Mouse (Mus musculus) colon, adult 2 months (tissue): ENCODE data around the gene Col8a2. TPM values are rescaled to one million over a fixed set of nuclear protein-coding genes. Genes with fewer than 3 reads are reported as not detected.

ENCODE experiments used
- polyA plus RNA-seq: library from polyadenylated mRNA; depleted of rRNA; stranded (reverse); fragments of >200 nt; gene quantifications from 2 replicates; pipeline ENCODE4 v1.2.3, GENCODE M21; 2012; rRNA removed

Gene Col8a2
- polyA plus RNA-seq, result 2.5 and 2.7 TPM in 2 replicates

DNA sequence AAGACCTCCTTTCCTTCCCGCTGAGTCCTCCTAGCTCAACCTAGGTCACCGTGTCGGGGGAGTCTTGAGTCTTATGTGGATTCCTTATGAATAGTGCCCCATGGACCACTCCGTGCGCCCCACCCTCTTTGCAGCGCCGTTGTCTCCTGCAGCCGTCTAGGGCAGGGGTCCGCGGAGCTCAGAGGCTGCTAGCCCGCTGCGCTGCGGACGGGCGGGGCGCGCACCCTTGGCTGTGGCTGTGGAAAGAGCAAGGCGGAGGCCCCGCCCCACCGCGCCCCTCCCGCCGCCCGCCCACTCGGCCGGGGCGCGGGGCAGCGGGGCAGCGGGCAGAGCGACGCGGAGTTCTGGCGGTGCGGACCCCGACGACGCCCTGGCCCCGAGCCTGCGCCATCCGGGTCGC lies at the start of gene Col8a2:
Gene Col8a2 (plus strand): TSS at position 302 of the 400 bp plus-strand sequence.

DNA sequence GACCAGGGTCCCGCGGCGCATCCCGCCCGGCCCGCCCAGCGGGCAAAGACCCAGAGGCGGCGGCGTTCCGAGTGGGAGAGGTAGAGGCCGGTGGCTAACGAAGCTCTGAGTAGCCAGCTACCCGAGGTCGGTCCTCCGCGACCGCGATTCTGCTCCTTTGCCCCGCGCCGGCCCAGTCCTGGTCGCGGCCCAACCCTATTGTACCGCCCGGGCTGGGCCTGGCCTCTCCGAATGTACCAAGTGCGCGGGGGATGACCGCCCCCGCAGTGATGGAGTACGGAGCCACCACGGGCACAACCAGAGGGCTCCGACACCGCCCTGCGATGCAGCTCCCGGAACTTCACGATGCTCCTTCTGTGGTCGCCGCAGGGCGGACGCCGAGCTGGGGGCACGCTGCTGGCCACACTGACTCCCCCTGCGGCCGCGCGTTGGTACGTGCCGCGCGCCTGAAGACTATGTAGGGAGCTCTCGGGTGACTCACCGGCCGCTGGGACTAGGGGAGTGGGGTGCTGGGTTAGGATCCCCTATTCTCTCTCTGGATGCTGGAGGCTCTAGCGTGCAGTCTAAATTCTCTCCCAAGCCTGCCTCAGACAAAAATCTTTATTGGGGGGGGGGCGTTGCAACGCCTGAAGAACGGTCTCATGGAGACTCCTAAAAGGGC lies 30.3 kb upstream of the Col8a2 start, which contains the start of gene Map7d1:
Gene Map7d1 (minus strand): TSS at position 213 of the 661 bp plus-strand sequence.

DNA sequence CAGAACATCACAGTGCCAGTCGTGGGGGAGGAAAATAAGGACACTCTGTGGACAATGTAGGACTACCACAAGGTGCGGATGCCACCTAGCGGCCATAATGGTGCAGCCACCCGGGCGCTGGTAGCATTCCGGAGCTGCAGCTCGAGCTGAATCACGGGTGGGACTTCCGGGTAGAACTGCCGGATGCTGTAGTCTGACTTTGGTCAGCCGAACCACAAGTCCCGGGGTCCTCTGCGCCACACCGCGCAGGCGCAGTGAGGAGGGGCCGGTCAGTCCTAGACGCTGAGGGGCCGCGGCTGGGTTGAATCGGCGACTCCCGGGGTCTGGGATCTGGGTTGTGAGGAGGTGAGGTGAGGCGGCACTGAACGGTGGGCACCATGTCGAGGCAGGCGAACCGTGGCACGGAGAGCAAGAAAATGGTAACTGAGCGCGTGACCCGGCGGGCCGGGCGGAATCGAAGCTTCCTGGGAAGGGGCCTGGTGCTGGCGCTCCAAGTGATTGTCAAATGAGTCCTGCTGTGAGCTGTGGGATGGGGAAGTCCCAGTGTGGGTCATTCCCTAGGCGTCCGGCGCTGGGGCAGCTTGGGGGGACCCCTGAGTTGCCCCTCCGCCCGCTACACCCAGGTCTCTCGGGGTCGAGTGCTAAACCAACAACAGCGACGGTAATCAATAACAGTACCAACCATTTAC lies 24.3 kb upstream of the Col8a2 start, which contains the start of gene Trappc3:
Gene Trappc3 (plus strand): TSS at position 207 of the 689 bp plus-strand sequence.

DNA sequence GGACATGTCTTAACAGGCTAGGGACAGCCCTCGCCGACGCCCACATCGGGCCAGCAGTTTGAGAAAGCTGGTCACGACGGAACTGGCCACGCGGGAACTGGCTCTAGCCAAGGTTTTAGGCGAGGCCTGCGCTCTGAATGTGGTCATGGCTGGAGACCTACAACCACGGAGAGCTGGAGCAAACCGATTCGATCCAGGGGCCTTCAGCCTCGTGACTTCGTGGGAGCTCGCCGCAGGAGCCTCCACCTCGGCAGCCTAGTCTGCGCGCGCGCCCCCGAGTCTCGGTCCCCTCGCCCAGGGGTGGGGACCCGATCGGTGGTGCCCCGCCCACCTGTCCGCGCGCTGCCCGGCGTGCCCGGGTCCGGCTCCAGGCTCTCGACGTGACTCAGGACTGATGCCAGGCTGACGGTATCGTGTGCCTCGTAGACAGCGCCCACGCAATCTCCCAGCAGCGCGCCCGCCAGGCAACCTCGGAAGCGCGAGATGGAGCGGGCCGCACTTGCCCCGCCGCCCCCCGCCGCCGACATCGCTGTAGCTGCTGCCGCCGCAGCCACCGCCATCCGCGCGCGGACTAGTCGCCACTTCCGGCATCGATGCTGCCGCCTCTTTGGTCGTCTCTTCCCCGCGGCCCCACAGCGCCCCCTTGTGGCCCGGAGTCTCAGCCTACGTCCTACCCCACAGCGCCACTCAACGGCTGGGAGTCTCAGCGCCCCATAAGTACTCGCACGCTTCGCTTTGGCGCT lies 34.7 kb downstream of the Col8a2 start, which contains the start of gene Adprhl2:
Gene Adprhl2 (minus strand): TSS at position 593 of the 743 bp plus-strand sequence.

DNA sequence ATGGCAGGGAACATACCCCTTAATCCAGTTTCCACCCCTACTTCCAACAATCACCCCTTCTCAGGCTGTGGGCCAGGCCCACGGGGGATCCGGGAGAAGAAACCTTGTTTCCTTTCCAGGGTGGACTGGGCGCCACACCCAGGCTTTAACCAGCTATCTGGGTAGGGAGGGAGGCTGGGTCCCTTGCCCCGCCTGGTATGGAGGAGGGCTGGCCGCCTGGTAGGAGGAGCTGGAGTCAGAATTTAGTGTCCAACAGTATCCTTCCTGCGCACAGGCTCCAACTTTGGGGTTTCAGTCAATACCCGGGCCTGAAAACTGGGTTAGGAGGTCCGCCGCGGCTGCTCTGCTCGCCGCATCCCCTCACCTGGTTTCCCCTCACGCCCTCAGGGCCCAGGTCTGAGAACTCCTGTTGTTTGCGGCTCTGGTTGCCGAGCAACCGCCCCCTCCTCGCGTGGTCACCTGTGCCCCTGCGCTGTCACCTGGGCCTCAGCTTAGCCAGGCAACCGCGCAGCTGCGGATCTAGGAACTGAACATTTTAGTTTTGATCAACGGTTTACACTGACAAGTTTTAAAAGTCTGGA lies 38.8 kb downstream of the Col8a2 start, which contains the start of gene Tekt2:
Gene Tekt2 (minus strand): TSS at position 408 of the 581 bp plus-strand sequence.

Other genes starting within 250 kb of the Col8a2 start
- 78.9 and 79.6 TPM in 2 replicates for gene Mrps15, start 239.9 kb upstream of the Col8a2 start, polyA plus RNA-seq
- 1.3 and 1.9 TPM in 2 replicates for gene Oscp1, start 228.2 kb upstream of the Col8a2 start, polyA plus RNA-seq
- 21.2 and 25.2 TPM in 2 replicates for gene Lsm10, start 190.2 kb upstream of the Col8a2 start, polyA plus RNA-seq
- 36.5 and 38.8 TPM in 2 replicates for gene Stk40, start 182.8 kb upstream of the Col8a2 start, polyA plus RNA-seq
- 78.9 and 83.2 TPM in 2 replicates for gene Eva1b, start 139.0 kb upstream of the Col8a2 start, polyA plus RNA-seq
- 19.7 and 25.5 TPM in 2 replicates for gene Sh3d21, start 123.3 kb upstream of the Col8a2 start, polyA plus RNA-seq
- gene Thrap3, start 84.0 kb upstream of the Col8a2 start, polyA plus RNA-seq, result 31.9 and 36.5 TPM in 2 replicates
- 62.3 and 63.5 TPM in 2 replicates for gene Map7d1, start 30.4 kb upstream of the Col8a2 start, polyA plus RNA-seq
- gene Trappc3, start 24.5 kb upstream of the Col8a2 start, polyA plus RNA-seq, result 30.9 and 35.9 TPM in 2 replicates
- 48.0 and 57.9 TPM in 2 replicates for gene Adprhl2, start 34.9 kb downstream of the Col8a2 start, polyA plus RNA-seq
- 1.8 TPM in 2 replicates for gene Tekt2, start 38.9 kb downstream of the Col8a2 start, polyA plus RNA-seq
- gene Ago3, start 142.8 kb downstream of the Col8a2 start, polyA plus RNA-seq, result 18.1 and 18.6 TPM in 2 replicates
- 12.1 and 12.4 TPM in 2 replicates for gene Ago1, start 181.8 kb downstream of the Col8a2 start, polyA plus RNA-seq
- 1.1 and 1.3 TPM in 2 replicates for gene Ago4, start 246.7 kb downstream of the Col8a2 start, polyA plus RNA-seq